Mouse (Mus musculus) MEL (cell line): Measurements from ENCODE around the gene App. TPM values are rescaled to one million over a fixed set of nuclear protein-coding genes. Genes with fewer than 3 reads are reported as not detected.

Source experiments
- DNase-seq: peaks from one replicate; pipeline ENCODE4 v3.0.0; 2011; ENCODE audit warnings: low read depth, low spot score
- H3K27ac ChIP-seq: 2 replicates; pipeline ENCODE4 v1.5.1; 2012; ENCODE audit warnings: low read depth, mild to moderate bottlenecking, control low read depth, low read length, moderate library complexity; ENCODE audit not compliant: control insufficient read depth
- H3K27me3 ChIP-seq, 2 experiments: fragments of 150-350 bp in 1 of 2; sonication (generic) in 1 of 2; 2 replicates each; pipeline ENCODE4 v1.6.1; 2012; ENCODE audit warnings: low read length in 2 of 2, mild to moderate bottlenecking in 2 of 2, improper control_type of control experiment in 1 of 2, moderate library complexity in 1 of 2; ENCODE audit not compliant: insufficient read depth in 2 of 2, control insufficient read depth in 1 of 2
- H3K36me3 ChIP-seq, 2 experiments: 2 replicates each; pipeline ENCODE4 v1.6.1; 2012 to 2014; ENCODE audit warnings: low read length in 2 of 2, improper control_type of control experiment in 1 of 2, inconsistent platforms in 1 of 2, mild to moderate bottlenecking in 1 of 2; ENCODE audit not compliant: insufficient read depth in 2 of 2, control insufficient read depth in 1 of 2
- H3K4me1 ChIP-seq, 2 experiments: fragments of 150-350 bp in 1 of 2; sonication (generic) in 1 of 2; 2 replicates each; pipeline ENCODE4 v1.6.1; 2012; ENCODE audit warnings: low read length in 2 of 2, improper control_type of control experiment in 1 of 2, mild to moderate bottlenecking in 1 of 2; ENCODE audit not compliant: insufficient read depth in 2 of 2, control insufficient read depth in 1 of 2
- H3K4me3 ChIP-seq, 2 experiments: fragments of 150-350 bp in 1 of 2; sonication (generic) in 1 of 2; 2 replicates each; pipeline ENCODE4 v1.5.1; 2012; ENCODE audit warnings: low read depth in 2 of 2, low read length in 2 of 2, mild to moderate bottlenecking in 2 of 2, moderate library complexity in 2 of 2, control low read depth in 1 of 2, improper control_type of control experiment in 1 of 2; ENCODE audit not compliant: control insufficient read depth in 1 of 2, insufficient read depth in 1 of 2
- H3K79me2 ChIP-seq: 2 replicates; pipeline ENCODE4 v1.6.1; 2012; ENCODE audit warnings: mild to moderate bottlenecking, low read length, moderate library complexity; ENCODE audit not compliant: control insufficient read depth, poor library complexity, insufficient read depth
- H3K9ac ChIP-seq: 2 replicates; pipeline ENCODE4 v1.6.1; 2012; ENCODE audit warnings: low read depth, mild to moderate bottlenecking, control low read depth, low read length, moderate library complexity; ENCODE audit not compliant: control insufficient read depth, poor library complexity, severe bottlenecking
- H3K9me3 ChIP-seq: fragments of 150-350 bp; sonication (generic); replicated peaks from 2 replicates; pipeline ENCODE4 v1.6.1; 2012; ENCODE audit warnings: mild to moderate bottlenecking, low read length, improper control_type of control experiment, moderate library complexity; ENCODE audit not compliant: insufficient read depth
- CHD1 ChIP-seq: IDR thresholded peaks from 2 replicates; pipeline ENCODE4 v1.6.1; 2012; ENCODE audit warnings: low read depth, mild to moderate bottlenecking, inconsistent platforms, low read length, improper control_type of control experiment
- CTCF ChIP-seq, 3 experiments: IDR thresholded peaks in 2 of 3; conservative IDR thresholded peaks in 1 of 3; 2 replicates each; pipeline ENCODE4 v1.5.1; 2011 to 2012; ENCODE audit warnings: low read length in 3 of 3, low read depth in 2 of 3, mild to moderate bottlenecking in 2 of 3, improper control_type of control experiment in 1 of 3, inconsistent platforms in 1 of 3, mixed read lengths in 1 of 3, moderate library complexity in 1 of 3; ENCODE audit not compliant: control insufficient read depth in 1 of 3, insufficient read depth in 1 of 3, poor library complexity in 1 of 3, severe bottlenecking in 1 of 3
- E2F4 ChIP-seq: IDR thresholded peaks from 2 replicates; pipeline ENCODE4 v1.6.1; 2011; ENCODE audit warnings: low read depth, low read length, improper control_type of control experiment, borderline replicate concordance
- ELF1 ChIP-seq: IDR thresholded peaks from 2 replicates; pipeline ENCODE4 v1.6.1; 2014; ENCODE audit warnings: low read depth, mild to moderate bottlenecking, inconsistent platforms, low read length, improper control_type of control experiment, moderate library complexity
- EP300 ChIP-seq, 2 experiments: IDR thresholded peaks; 2 replicates each; pipeline ENCODE4 v1.6.1; 2011; ENCODE audit warnings: improper control_type of control experiment in 2 of 2, low read length in 2 of 2, low read depth in 1 of 2, mild to moderate bottlenecking in 1 of 2
- ETS1 ChIP-seq: IDR thresholded peaks from 2 replicates; pipeline ENCODE4 v1.6.1; 2012; ENCODE audit warnings: low read depth, mild to moderate bottlenecking, inconsistent platforms, low read length, improper control_type of control experiment, moderate library complexity
- GABPA ChIP-seq: IDR thresholded peaks from 2 replicates; pipeline ENCODE4 v1.6.1; 2012; ENCODE audit warnings: low read depth, mild to moderate bottlenecking, inconsistent platforms, low read length, improper control_type of control experiment, moderate library complexity
- GATA1 ChIP-seq: IDR thresholded peaks from 2 replicates; pipeline ENCODE4 v1.6.1; 2011; ENCODE audit warnings: low read depth, low read length, improper control_type of control experiment
- HCFC1 ChIP-seq: IDR thresholded peaks from 2 replicates; pipeline ENCODE4 v1.6.1; 2012; ENCODE audit warnings: low read depth, mild to moderate bottlenecking, inconsistent platforms, low read length, improper control_type of control experiment, moderate library complexity
- JUND ChIP-seq: IDR thresholded peaks from 2 replicates; pipeline ENCODE4 v1.6.1; 2011; ENCODE audit warnings: low read depth, mild to moderate bottlenecking, improper control_type of control experiment, low read length
- MAFK ChIP-seq: IDR thresholded peaks from 2 replicates; pipeline ENCODE4 v1.6.1; 2011; ENCODE audit warnings: low read depth, mild to moderate bottlenecking, low read length, improper control_type of control experiment, borderline replicate concordance
- MAZ ChIP-seq: IDR thresholded peaks from 2 replicates; pipeline ENCODE4 v1.6.1; 2012; ENCODE audit warnings: low read depth, mild to moderate bottlenecking, inconsistent platforms, low read length, improper control_type of control experiment
- MEF2A ChIP-seq: IDR thresholded peaks from 2 replicates; pipeline ENCODE4 v1.6.1; 2014; ENCODE audit warnings: low read depth, mild to moderate bottlenecking, inconsistent platforms, low read length, improper control_type of control experiment; ENCODE audit not compliant: poor library complexity, insufficient replicate concordance, severe bottlenecking; ENCODE audit errors: extremely low read depth
- MXI1 ChIP-seq: IDR thresholded peaks from 2 replicates; pipeline ENCODE4 v1.6.1; 2011; ENCODE audit warnings: mild to moderate bottlenecking, low read depth, low read length, improper control_type of control experiment
- MYB ChIP-seq: IDR thresholded peaks from 2 replicates; pipeline ENCODE4 v1.6.1; 2011; ENCODE audit warnings: mild to moderate bottlenecking, low read depth, low read length, improper control_type of control experiment
- MYC ChIP-seq: IDR thresholded peaks from 2 replicates; pipeline ENCODE4 v1.6.1; 2011; ENCODE audit warnings: low read depth, mild to moderate bottlenecking, low read length, improper control_type of control experiment, moderate library complexity
- NRF1 ChIP-seq: IDR thresholded peaks from 2 replicates; pipeline ENCODE4 v1.6.1; 2014; ENCODE audit warnings: low read depth, mild to moderate bottlenecking, inconsistent platforms, low read length, improper control_type of control experiment, moderate library complexity; ENCODE audit not compliant: poor library complexity, insufficient read depth, severe bottlenecking
- RAD21 ChIP-seq: IDR thresholded peaks from 2 replicates; pipeline ENCODE4 v1.6.1; 2011; ENCODE audit warnings: mild to moderate bottlenecking, low read depth, low read length, improper control_type of control experiment
- RCOR1 ChIP-seq: IDR thresholded peaks from 2 replicates; pipeline ENCODE4 v1.6.1; 2012; ENCODE audit warnings: low read depth, mild to moderate bottlenecking, inconsistent platforms, low read length, improper control_type of control experiment
- TCF12 ChIP-seq: IDR thresholded peaks from 2 replicates; pipeline ENCODE4 v1.6.1; 2014; ENCODE audit warnings: low read depth, mild to moderate bottlenecking, inconsistent platforms, low read length, improper control_type of control experiment, moderate library complexity
- UBTF ChIP-seq: IDR thresholded peaks from 2 replicates; pipeline ENCODE4 v1.6.1; 2012; ENCODE audit warnings: low read depth, mild to moderate bottlenecking, inconsistent platforms, low read length, improper control_type of control experiment, moderate library complexity, borderline replicate concordance; ENCODE audit not compliant: insufficient read depth
- USF1 ChIP-seq: IDR thresholded peaks from 2 replicates; pipeline ENCODE4 v1.6.1; 2014; ENCODE audit warnings: low read depth, mild to moderate bottlenecking, inconsistent platforms, low read length, improper control_type of control experiment, moderate library complexity
- USF2 ChIP-seq, 2 experiments: IDR thresholded peaks; 2 replicates each; pipeline ENCODE4 v1.6.1; 2011 to 2012; ENCODE audit warnings: improper control_type of control experiment in 2 of 2, low read length in 2 of 2, borderline replicate concordance in 1 of 2, inconsistent platforms in 1 of 2, low read depth in 1 of 2, mild to moderate bottlenecking in 1 of 2; ENCODE audit not compliant: insufficient read depth in 1 of 2
- ZC3H11A ChIP-seq: IDR thresholded peaks from 2 replicates; pipeline ENCODE4 v1.6.1; 2012; ENCODE audit warnings: low read depth, mild to moderate bottlenecking, inconsistent platforms, low read length, improper control_type of control experiment
- ZMIZ1 ChIP-seq: IDR thresholded peaks from 2 replicates; pipeline ENCODE4 v1.6.1; 2012; ENCODE audit warnings: low read depth, mild to moderate bottlenecking, inconsistent platforms, low read length, improper control_type of control experiment, moderate library complexity
- polyA plus RNA-seq, 2 experiments: library from polyadenylated mRNA; stranded (reverse) in 1 of 2; unstranded in 1 of 2; fragments of >175 nt in 1 of 2; fragments of >200 nt in 1 of 2; gene quantifications; 2 replicates each; pipeline versions ENCODE4 v1.2.1 to v1.2.4; 2012; ENCODE audit warnings: low replicate concordance in 2 of 2, low read depth in 1 of 2; ENCODE audit not compliant: insufficient read length in 2 of 2, insufficient read depth in 1 of 2, missing spikeins in 1 of 2
- total RNA-seq: library from RNA; depleted of rRNA; stranded (reverse); fragments of 300-350 nt; gene quantifications from 2 replicates; pipeline ENCODE4 v1.2.3, GENCODE M21; 2012

The App gene
- total and polyA plus RNA-seq, 3 experiments, result not detected

- Histone ChIP-seq H3K9me3 (no peaks in the 10 kb centered on the region), H3K27ac (no peak overlapping the region), H3K79me2 (no peaks in the 10 kb centered on the region), H3K4me1 (no peaks in the 10 kb centered on the region), H3K4me3 (no peak overlapping the region), H3K36me3 (no peaks in the 10 kb centered on the region), H3K27me3 (no peaks in the 10 kb centered on the region), H3K9ac (no peak overlapping the region)
- no peak for DNase-seq
- TF ChIP-seq E2F4 (no peak), USF1 (no peak), MYB (no peak), ETS1 (no peak), ZMIZ1 (no peak), HCFC1 (no peak), GATA1 (no peak), GABPA (no peak), CTCF (IDR thresholded peaks at IDR 0.05 in 2 of 3, conservative IDR thresholded peaks at IDR 0.05 in 1 of 3; ENCODE audit: control insufficient read depth in 1 of 3, insufficient read depth in 1 of 3, low read depth in 2 of 3, low read length in 3 of 3, poor library complexity in 1 of 3, severe bottlenecking in 1 of 3) (no peak), MYC (no peak)
Measured at GRCm38 (mm10) chr16:85017845-85018244, 155.7 kb downstream of the App start.

- Histone ChIP-seq H3K27me3 (no peaks in the 10 kb centered on the region), H3K9ac (no peak overlapping the region), H3K9me3 (no peaks in the 10 kb centered on the region), H3K36me3 (no peaks in the 10 kb centered on the region), H3K4me1 (no peaks in the 10 kb centered on the region), H3K79me2 (no peaks in the 10 kb centered on the region; the same call in 1 of the 2 replicates), H3K27ac (no peak overlapping the region), H3K4me3 (no peak overlapping the region)
- TF ChIP-seq JUND, result no peak
- TF ChIP-seq ZC3H11A, result no peak
- no peak for DNase-seq
Measured at GRCm38 (mm10) chr16:85012695-85013094, 160.9 kb downstream of the App start.

- TF ChIP-seq MAZ (no peak), UBTF (no peak), RAD21 (no peak), MEF2A (no peak), RCOR1 (no peak), CHD1 (no peak), MAFK (no peak), ZC3H11A (no peak), TCF12 (no peak), MXI1 (no peak), E2F4 (no peak), EP300 (IDR thresholded peaks at IDR 0.05; ENCODE audit: low read depth in 1 of 2, low read length in 2 of 2) (no peak), NRF1 (no peak), USF2 (IDR thresholded peaks at IDR 0.05; ENCODE audit: borderline replicate concordance in 1 of 2, insufficient read depth in 1 of 2, low read depth in 1 of 2, low read length in 2 of 2) (no peak), ETS1 (no peak), GATA1 (no peak), CTCF (IDR thresholded peaks at IDR 0.05 in 2 of 3, conservative IDR thresholded peaks at IDR 0.05 in 1 of 3; ENCODE audit: control insufficient read depth in 1 of 3, insufficient read depth in 1 of 3, low read depth in 2 of 3, low read length in 3 of 3, poor library complexity in 1 of 3, severe bottlenecking in 1 of 3) (no peak), JUND (no peak), ELF1 (no peak)
- no peaks in the 10 kb centered on the region for H3K36me3 ChIP-seq
- H3K27ac ChIP-seq, result no peak overlapping the region
- H3K79me2 ChIP-seq, result no peaks in the 10 kb centered on the region; the same call in 1 of the 2 replicates
- H3K4me3 ChIP-seq, result no peak overlapping the region
- no peaks in the 10 kb centered on the region for H3K9me3 ChIP-seq
- no peak overlapping the region for H3K9ac ChIP-seq
- no peaks in the 10 kb centered on the region for H3K4me1 ChIP-seq
- no peaks in the 10 kb centered on the region for H3K27me3 ChIP-seq
- DNase-seq, result no peak
Measured at GRCm38 (mm10) chr16:85012172-85012571, 161.4 kb downstream of the App start.
